Mouse (Mus musculus): ENCODE data around the gene Spata25. TPM values are rescaled to one million over a fixed set of nuclear protein-coding genes. Genes with fewer than 3 reads are reported as not detected.

Gene Spata25
- polyA plus RNA-seq, 1 experiment, result 0.40 TPM

GRCm38 (mm10) chr2:164783926-164784581, 44.3 kb downstream of the Spata25 start:
- Histone ChIP-seq H3K27ac (ENCODE audit: insufficient read depth, low read length) (no peak overlapping the region), H3K27me3 (ENCODE audit: control insufficient read depth, insufficient read depth, low read length) (no peaks in the 10 kb centered on the region), H3K36me3 (ENCODE audit: control insufficient read depth, insufficient read depth, low read length) (no peaks in the 10 kb centered on the region), H3K4me1 (ENCODE audit: control insufficient read depth, insufficient read depth, insufficient read length) (peaks cover 7% of the 10 kb centered on the region; the same call in 1 of the 2 replicates), H3K4me3 (ENCODE audit: extremely low read depth, insufficient read depth, insufficient read length) (no peak overlapping the region)
- DNase-seq (ENCODE audit: low read depth in 1 of 2, low spot score in 2 of 2), result no peak
- TF ChIP-seq CTCF (IDR thresholded peaks at IDR 0.05; ENCODE audit: extremely low read depth, insufficient read depth, insufficient read length, insufficient replicate concordance) (no peak), POLR2A (IDR thresholded peaks at IDR 0.05; ENCODE audit: low read depth, low read length) (no peak)
- 76% methylated on average over 7 of the region's 7 CpGs for WGBS

- no peak overlapping the region for H3K27ac ChIP-seq (ENCODE audit: insufficient read depth, low read length)
- H3K4me1 ChIP-seq (ENCODE audit: control insufficient read depth, insufficient read depth, insufficient read length), result peaks cover 7% of the 10 kb centered on the region; the same call in 1 of the 2 replicates
- no peak for DNase-seq (ENCODE audit: low read depth in 1 of 2, low spot score in 2 of 2)
- no peak for TF ChIP-seq POLR2A (IDR thresholded peaks at IDR 0.05; ENCODE audit: low read depth, low read length)
- TF ChIP-seq CTCF (IDR thresholded peaks at IDR 0.05; ENCODE audit: extremely low read depth, insufficient read depth, insufficient read length, insufficient replicate concordance), result no peak
- 85% methylated on average over 4 of the region's 4 CpGs for WGBS
- no peak overlapping the region for H3K4me3 ChIP-seq (ENCODE audit: extremely low read depth, insufficient read depth, insufficient read length)
- H3K27me3 ChIP-seq (ENCODE audit: control insufficient read depth, insufficient read depth, low read length), result no peaks in the 10 kb centered on the region
- no peaks in the 10 kb centered on the region for H3K36me3 ChIP-seq (ENCODE audit: control insufficient read depth, insufficient read depth, low read length)
Observed at GRCm38 (mm10) chr2:164781876-164782275, 46.5 kb downstream of the Spata25 start.

- Histone ChIP-seq H3K36me3 (ENCODE audit: control insufficient read depth, insufficient read depth, low read length) (no peaks in the 10 kb centered on the region), H3K27me3 (ENCODE audit: control insufficient read depth, insufficient read depth, low read length) (no peaks in the 10 kb centered on the region), H3K4me1 (ENCODE audit: control insufficient read depth, insufficient read depth, insufficient read length) (no peaks in the 10 kb centered on the region), H3K4me3 (ENCODE audit: extremely low read depth, insufficient read depth, insufficient read length) (no peak within 1 kb of the TSS), H3K27ac (ENCODE audit: insufficient read depth, low read length) (no peak within 1 kb of the TSS)
- no peak for TF ChIP-seq POLR2A (IDR thresholded peaks at IDR 0.05; ENCODE audit: low read depth, low read length)
- TF ChIP-seq CTCF (IDR thresholded peaks at IDR 0.05; ENCODE audit: extremely low read depth, insufficient read depth, insufficient read length, insufficient replicate concordance), result no peak
- WGBS, result 89% methylated on average over 8 of the region's 8 CpGs
- DNase-seq (ENCODE audit: low read depth in 1 of 2, low spot score in 2 of 2), result no peak
Observed at GRCm38 (mm10) chr2:164779481-164780086, 48.8 kb downstream of the Spata25 start, which contains the start of gene Tnnc2. Tnnc2 (minus strand) TSS chr2:164779967.

- no peak overlapping the region for H3K4me3 ChIP-seq (ENCODE audit: extremely low read depth, insufficient read depth, insufficient read length)
- H3K4me1 ChIP-seq (ENCODE audit: control insufficient read depth, insufficient read depth, insufficient read length), result no peaks in the 10 kb centered on the region
- WGBS, result 81% methylated on average over 7 of the region's 7 CpGs
- DNase-seq (ENCODE audit: low read depth in 1 of 2, low spot score in 2 of 2), result no peak
- no peaks in the 10 kb centered on the region for H3K36me3 ChIP-seq (ENCODE audit: control insufficient read depth, insufficient read depth, low read length)
- H3K27me3 ChIP-seq (ENCODE audit: control insufficient read depth, insufficient read depth, low read length), result no peaks in the 10 kb centered on the region
- TF ChIP-seq POLR2A (IDR thresholded peaks at IDR 0.05; ENCODE audit: low read depth, low read length), result no peak
- no peak overlapping the region for H3K27ac ChIP-seq (ENCODE audit: insufficient read depth, low read length)
Observed at GRCm38 (mm10) chr2:164778809-164779208, 49.5 kb downstream of the Spata25 start.

- H3K36me3 ChIP-seq (ENCODE audit: control insufficient read depth, insufficient read depth, low read length), result no peaks in the 10 kb centered on the region
- H3K4me3 ChIP-seq (ENCODE audit: extremely low read depth, insufficient read depth, insufficient read length), result no peak overlapping the region
- no peaks in the 10 kb centered on the region for H3K27me3 ChIP-seq (ENCODE audit: control insufficient read depth, insufficient read depth, low read length)
- 89% methylated on average over 11 of the region's 11 CpGs for WGBS
- TF ChIP-seq CTCF (IDR thresholded peaks at IDR 0.05; ENCODE audit: extremely low read depth, insufficient read depth, insufficient read length, insufficient replicate concordance) (no peak), POLR2A (IDR thresholded peaks at IDR 0.05; ENCODE audit: low read depth, low read length) (no peak)
- H3K4me1 ChIP-seq (ENCODE audit: control insufficient read depth, insufficient read depth, insufficient read length), result no peaks in the 10 kb centered on the region
- DNase-seq (ENCODE audit: low read depth in 1 of 2, low spot score in 2 of 2), result no peak
- H3K27ac ChIP-seq (ENCODE audit: insufficient read depth, low read length), result no peak overlapping the region
Observed at GRCm38 (mm10) chr2:164778015-164778287, 50.4 kb downstream of the Spata25 start.

- Histone ChIP-seq H3K4me3 (ENCODE audit: extremely low read depth, insufficient read depth, insufficient read length) (no peak overlapping the region), H3K27me3 (ENCODE audit: control insufficient read depth, insufficient read depth, low read length) (no peaks in the 10 kb centered on the region), H3K27ac (ENCODE audit: insufficient read depth, low read length) (no peak overlapping the region), H3K4me1 (ENCODE audit: control insufficient read depth, insufficient read depth, insufficient read length) (no peaks in the 10 kb centered on the region), H3K36me3 (ENCODE audit: control insufficient read depth, insufficient read depth, low read length) (no peaks in the 10 kb centered on the region)
- DNase-seq (ENCODE audit: low read depth in 1 of 2, low spot score in 2 of 2), result no peak
- TF ChIP-seq POLR2A (IDR thresholded peaks at IDR 0.05; ENCODE audit: low read depth, low read length) (no peak), CTCF (IDR thresholded peaks at IDR 0.05; ENCODE audit: extremely low read depth, insufficient read depth, insufficient read length, insufficient replicate concordance) (no peak)
- 81% methylated on average over 30 of the region's 30 CpGs for WGBS
Observed at GRCm38 (mm10) chr2:164777246-164778014, 50.9 kb downstream of the Spata25 start.

- Histone ChIP-seq H3K27me3 (ENCODE audit: control insufficient read depth, insufficient read depth, low read length) (no peaks in the 10 kb centered on the region), H3K4me3 (ENCODE audit: extremely low read depth, insufficient read depth, insufficient read length) (no peak overlapping the region), H3K4me1 (ENCODE audit: control insufficient read depth, insufficient read depth, insufficient read length) (no peaks in the 10 kb centered on the region), H3K36me3 (ENCODE audit: control insufficient read depth, insufficient read depth, low read length) (no peaks in the 10 kb centered on the region), H3K27ac (ENCODE audit: insufficient read depth, low read length) (no peak overlapping the region)
- 78% methylated on average over 17 of the region's 17 CpGs for WGBS
- TF ChIP-seq CTCF (IDR thresholded peaks at IDR 0.05; ENCODE audit: extremely low read depth, insufficient read depth, insufficient read length, insufficient replicate concordance), result no peak
- TF ChIP-seq POLR2A (IDR thresholded peaks at IDR 0.05; ENCODE audit: low read depth, low read length), result no peak
- DNase-seq (ENCODE audit: low read depth in 1 of 2, low spot score in 2 of 2), result no peak
Observed at GRCm38 (mm10) chr2:164776801-164777200, 51.5 kb downstream of the Spata25 start.

Other genes with a start within 250 kb of the Spata25 start
- gene Wfdc6a, start 243.1 kb downstream of the Spata25 start, polyA plus RNA-seq (2012; rRNA removed), result 0.15 and 0.21 TPM in 2 replicates
- gene Eppin, start 234.9 kb downstream of the Spata25 start, polyA plus RNA-seq (2012; rRNA removed), result not detected in 2 replicates
- not detected in 2 replicates for gene Wfdc6b, start 215.0 kb downstream of the Spata25 start, polyA plus RNA-seq (2012; rRNA removed)
- gene Wfdc8, start 214.9 kb downstream of the Spata25 start, polyA plus RNA-seq (2012; rRNA removed), result not detected in 2 replicates
- gene Wfdc16, start 189.7 kb downstream of the Spata25 start, polyA plus RNA-seq (2012; rRNA removed), result not detected in 2 replicates
- gene Wfdc10, start 172.5 kb downstream of the Spata25 start, polyA plus RNA-seq (2012; rRNA removed), result not detected in 2 replicates
- gene Wfdc9, start 172.0 kb downstream of the Spata25 start, polyA plus RNA-seq (2012; rRNA removed), result not detected in 2 replicates
- not detected in 2 replicates for gene Wfdc11, start 154.4 kb downstream of the Spata25 start, polyA plus RNA-seq (2012; rRNA removed)
- not detected in 2 replicates for gene Wfdc13, start 143.4 kb downstream of the Spata25 start, polyA plus RNA-seq (2012; rRNA removed)
- not detected in 2 replicates for gene Spint4, start 130.0 kb downstream of the Spata25 start, polyA plus RNA-seq (2012; rRNA removed)
- gene Spint5, start 113.2 kb downstream of the Spata25 start, polyA plus RNA-seq (2012; rRNA removed), result not detected in 2 replicates
- 0.18 and 0.34 TPM in 2 replicates for gene Wfdc3, start 82.6 kb downstream of the Spata25 start, polyA plus RNA-seq (2012; rRNA removed)
- gene Dnttip1, start 82.6 kb downstream of the Spata25 start, polyA plus RNA-seq (2012; rRNA removed), result 38.9 and 48.0 TPM in 2 replicates
- 92.8 and 97.2 TPM in 2 replicates for gene Ube2c, start 58.6 kb downstream of the Spata25 start, polyA plus RNA-seq (2012; rRNA removed)
- gene Tnnc2, start 48.6 kb downstream of the Spata25 start, polyA plus RNA-seq (2012; rRNA removed), result not detected in 2 replicates
- 9.5 and 12.9 TPM in 2 replicates for gene Snx21, start 42.7 kb downstream of the Spata25 start, polyA plus RNA-seq (2012; rRNA removed)
- gene Acot8, start 23.7 kb downstream of the Spata25 start, polyA plus RNA-seq (2012; rRNA removed), result 44.9 and 54.1 TPM in 2 replicates
- 2.5 and 3.0 TPM in 2 replicates for gene Zswim3, start 23.4 kb downstream of the Spata25 start, polyA plus RNA-seq (2012; rRNA removed)
- 7.7 and 9.3 TPM in 2 replicates for gene Zswim1, start 5.9 kb downstream of the Spata25 start, polyA plus RNA-seq (2012; rRNA removed)
- 318 and 362 TPM in 2 replicates for gene Ctsa, start 4.3 kb upstream of the Spata25 start, polyA plus RNA-seq (2012; rRNA removed)
- gene Neurl2, start 4.9 kb upstream of the Spata25 start, polyA plus RNA-seq (2012; rRNA removed), result 5.7 and 9.6 TPM in 2 replicates
- gene Pltp, start 29.2 kb upstream of the Spata25 start, polyA plus RNA-seq (2012; rRNA removed), result 48.3 and 51.8 TPM in 2 replicates
- 33.2 and 36.7 TPM in 2 replicates for gene Pcif1, start 50.8 kb upstream of the Spata25 start, polyA plus RNA-seq (2012; rRNA removed)
- 37.8 and 47.5 TPM in 2 replicates for gene Zfp335, start 83.2 kb upstream of the Spata25 start, polyA plus RNA-seq (2012; rRNA removed)
- 16.0 and 26.6 TPM in 2 replicates for gene Mmp9, start 112.2 kb upstream of the Spata25 start, polyA plus RNA-seq (2012; rRNA removed)
- gene Slc12a5, start 132.3 kb upstream of the Spata25 start, polyA plus RNA-seq (2012; rRNA removed), result 1.2 and 1.3 TPM in 2 replicates
- gene Ncoa5, start 206.3 kb upstream of the Spata25 start, polyA plus RNA-seq (2012; rRNA removed), result 25.1 and 28.7 TPM in 2 replicates
- gene Cd40, start 227.1 kb upstream of the Spata25 start, polyA plus RNA-seq (2012; rRNA removed), result 66.9 and 97.0 TPM in 2 replicates

Measured in spleen, adult 2 months (tissue).